ENCODE assay signal across 22 mouse cellular contexts in the genomic region with DNA sequence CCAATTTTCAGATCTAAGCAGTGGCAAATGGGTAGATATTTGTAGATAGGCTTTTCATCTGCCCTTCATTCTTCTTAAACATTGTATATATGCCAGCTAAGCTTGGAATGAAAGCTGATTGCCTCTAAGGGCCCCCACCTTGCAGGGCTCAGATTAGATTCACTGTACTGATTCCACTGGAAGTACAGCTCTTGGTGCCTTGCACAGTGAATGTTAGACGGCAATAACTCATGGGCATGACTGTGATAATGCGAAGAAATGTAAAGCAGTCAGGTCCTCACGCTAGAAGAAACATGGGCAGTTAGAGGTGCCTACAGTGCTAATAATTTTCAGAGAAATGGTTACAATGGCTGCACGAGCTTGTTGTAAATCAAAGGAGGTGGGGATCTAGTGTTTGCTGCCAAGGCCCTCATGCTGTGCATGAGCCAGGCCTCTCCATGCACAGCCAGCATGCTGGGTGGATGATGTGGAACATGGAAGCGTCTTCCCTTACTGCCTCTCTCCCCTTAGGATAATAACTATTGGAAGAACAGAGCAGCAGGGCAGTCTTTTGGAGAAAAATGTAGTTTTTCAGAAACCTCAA.
"Had no signal": no experiment of that assay in that cellular context is flagged by ENCODE, and none has a peak within 500 bp of the region (broad histone marks: within the 10 kb centered on the region; RNA-seq: fewer than 3 reads in every experiment).

No protein-coding gene starts in this region.

- H3K4me1 ChIP-seq: intestine, embryonic 15.5 days; liver, embryonic 13.5 days had no signal

- H3K27me3 ChIP-seq: hindbrain, embryonic 15.5 days; intestine, embryonic 15.5 days; liver, embryonic 13.5 days; midbrain, embryonic 13.5 days; stomach, embryonic 15.5 days had no signal

- H3K9me3 ChIP-seq: hindbrain, embryonic 15.5 days; intestine, embryonic 15.5 days; liver, embryonic 13.5 days; midbrain, embryonic 10.5 days; midbrain, embryonic 13.5 days; stomach, embryonic 15.5 days had no signal

- H3K36me3 ChIP-seq: hindbrain, embryonic 15.5 days; intestine, embryonic 15.5 days; liver, embryonic 13.5 days; midbrain, embryonic 10.5 days; midbrain, embryonic 13.5 days; stomach, embryonic 15.5 days had no signal

- H3K27ac ChIP-seq: hindbrain, embryonic 15.5 days; intestine, embryonic 15.5 days; kidney, postnatal 0 days; layer of hippocampus, adult 2 months; left cerebral cortex, adult 2 months; liver, embryonic 13.5 days; midbrain, embryonic 10.5 days; midbrain, embryonic 13.5 days had no signal

- H3K9ac ChIP-seq: hindbrain, embryonic 15.5 days; intestine, embryonic 15.5 days; liver, embryonic 13.5 days; midbrain, embryonic 13.5 days; stomach, embryonic 15.5 days had no signal

- H3K4me3 ChIP-seq: hindbrain, embryonic 15.5 days; intestine, embryonic 15.5 days; layer of hippocampus, adult 2 months; left cerebral cortex, adult 2 months; liver, embryonic 13.5 days; midbrain, embryonic 10.5 days; midbrain, embryonic 13.5 days; stomach, embryonic 15.5 days had no signal

- ATAC-seq: intestine, embryonic 15.5 days; midbrain, embryonic 13.5 days; midbrain, embryonic 16.5 days had no signal

- H3K4me2 ChIP-seq: hindbrain, embryonic 15.5 days; intestine, embryonic 15.5 days; liver, embryonic 13.5 days; midbrain, embryonic 13.5 days; stomach, embryonic 15.5 days had no signal

- DNase-seq: kidney, adult 18-20 months; kidney, adult 9 months; kidney, postnatal 25 days; layer of hippocampus, adult 9-11 months; layer of hippocampus, postnatal 36 days; liver, embryonic 13.5 days; lung, adult 2 months; lung, postnatal 14 days; lung, postnatal 4 days; right cerebral cortex, adult 18-20 months; right cerebral cortex, postnatal 14 days; spleen, adult 18-20 months; thymus, postnatal 25 days had no signal
